Mouse (Mus musculus) midbrain, embryonic 16.5 days (tissue): Measurements from ENCODE around the gene Glis2. TPM values are rescaled to one million over a fixed set of nuclear protein-coding genes. Genes with fewer than 3 reads are reported as not detected.
"Not testable (repeated sequence)": the region's sequence is repeated elsewhere in the genome, so short reads cannot be mapped to it uniquely, and the experiment has no call there.

Experiments
- ATAC-seq: fragments of 200-750 bp; cut with Nextera tagmentation; 2 replicates; pipeline ENCODE4 v1.8.0; 2017; ENCODE audit warnings: moderate TSS enrichment
- H3K27ac ChIP-seq: fragments of 300-500 bp; sonication (generic); 2 replicates; pipeline ENCODE4 v1.5.1; 2014; ENCODE audit warnings: mild to moderate bottlenecking, low read length, mixed read lengths
- H3K27me3 ChIP-seq: fragments of 300-500 bp; sonication (generic); 2 replicates; pipeline ENCODE4 v1.6.1; 2014; ENCODE audit warnings: low read depth, low read length, mixed read lengths; ENCODE audit not compliant: control insufficient read depth, insufficient read depth
- H3K36me3 ChIP-seq: fragments of 300-500 bp; sonication (generic); 2 replicates; pipeline ENCODE4 v1.6.1; 2014; ENCODE audit warnings: mild to moderate bottlenecking, low read length, moderate library complexity, mixed read lengths; ENCODE audit not compliant: control insufficient read depth, insufficient read depth
- H3K4me1 ChIP-seq: fragments of 300-500 bp; sonication (generic); 2 replicates; pipeline ENCODE4 v1.6.1; 2014; ENCODE audit warnings: mild to moderate bottlenecking, low read length, mixed read lengths; ENCODE audit not compliant: control insufficient read depth, insufficient read depth
- H3K4me2 ChIP-seq: fragments of 300-500 bp; sonication (generic); 2 replicates; pipeline ENCODE4 v1.6.1; 2014; ENCODE audit warnings: mild to moderate bottlenecking, low read length, mixed read lengths
- H3K4me3 ChIP-seq: fragments of 300-500 bp; sonication (generic); 2 replicates; pipeline ENCODE4 v1.5.1; 2014; ENCODE audit warnings: low read depth, mild to moderate bottlenecking, low read length, moderate library complexity, mixed read lengths
- H3K9ac ChIP-seq: fragments of 300-500 bp; sonication (generic); 2 replicates; pipeline ENCODE4 v1.6.1; 2014; ENCODE audit warnings: low read depth, low read length, mixed read lengths
- H3K9me3 ChIP-seq: fragments of 300-500 bp; sonication (generic); replicated peaks from 2 replicates; pipeline ENCODE4 v1.6.1; 2014; ENCODE audit warnings: mild to moderate bottlenecking, low read length, mixed read lengths; ENCODE audit not compliant: control insufficient read depth, poor library complexity, severe bottlenecking
- WGBS: fragments of 180-500 bp; shearing (Covaris S2); extraction: QIAGEN DNeasy Blood & Tissue Kit; methylation state at CpG from one replicate; pipeline ENCODE4 v1.1.7; 2014; 5-methylcytosine and 5-hydroxymethylcytosine counted together
- polyA plus RNA-seq: library from polyadenylated mRNA; unstranded; fragments of >200 nt; fragmentation: Nextera tagmentation; extraction: Ambion mirVana; gene quantifications from 2 replicates; pipeline ENCODE4 v1.2.1, GENCODE M21; 2015

Glis2 gene
- polyA plus RNA-seq, 1 experiment from 2014 or later, result 13.0 TPM

DNA sequence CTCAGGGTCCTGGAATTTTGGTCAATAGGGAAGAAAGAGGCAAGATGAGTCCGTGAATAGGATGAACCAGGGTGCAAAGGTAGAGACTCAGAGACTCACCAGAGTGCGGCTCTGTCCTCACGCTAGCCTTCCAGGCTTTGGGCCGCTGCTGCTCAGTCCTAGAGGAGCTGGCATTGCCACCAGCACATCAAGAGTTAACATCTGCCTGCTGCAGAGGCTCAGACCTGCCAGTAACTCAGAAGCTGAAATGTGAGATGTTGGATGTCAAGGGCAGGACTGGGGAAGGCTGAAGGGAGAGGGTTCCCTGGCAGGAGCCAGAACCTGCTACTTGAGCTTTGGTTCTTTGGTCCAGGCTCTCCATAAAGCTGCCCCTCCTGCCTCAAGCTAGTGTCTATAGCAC is 23.8 kb upstream of the Glis2 start:
- WGBS, result 70% methylated on average over 4 of the region's 4 CpGs
- Histone ChIP-seq H3K27ac (no peak overlapping the region), H3K9ac (no peak overlapping the region), H3K36me3 (no peaks in the 10 kb centered on the region), H3K4me2 (no peak overlapping the region), H3K4me3 (no peak overlapping the region), H3K4me1 (no peaks in the 10 kb centered on the region), H3K27me3 (no peaks in the 10 kb centered on the region), H3K9me3 (no peaks in the 10 kb centered on the region)
- ATAC-seq, result no peak

DNA sequence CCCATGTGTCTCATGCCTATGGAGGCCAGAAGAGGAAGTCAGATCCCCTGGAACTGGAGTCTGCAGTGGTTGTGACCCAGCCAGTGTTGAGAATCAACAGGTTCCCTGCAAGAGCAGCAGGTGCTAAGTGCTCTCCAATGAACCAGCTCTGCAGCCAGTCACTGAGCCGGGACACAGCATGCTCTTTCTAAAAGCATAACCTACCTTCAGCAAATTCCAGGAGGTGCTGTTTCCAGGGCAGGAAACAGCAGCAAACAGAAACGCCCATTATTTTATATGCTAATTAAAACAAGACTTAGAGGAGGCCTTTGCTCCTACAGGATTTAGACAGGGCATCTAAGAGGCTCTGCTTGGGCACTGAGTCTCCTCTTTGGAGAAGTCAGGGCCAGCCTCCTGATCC is 18.5 kb upstream of the Glis2 start:
- Histone ChIP-seq H3K27me3 (no peaks in the 10 kb centered on the region), H3K9me3 (no peaks in the 10 kb centered on the region), H3K4me1 (no peaks in the 10 kb centered on the region), H3K4me3 (no peak overlapping the region), H3K9ac (no peak overlapping the region), H3K4me2 (no peak overlapping the region), H3K36me3 (no peaks in the 10 kb centered on the region), H3K27ac (no peak overlapping the region)
- no peak for ATAC-seq
- WGBS, result 53% methylated on average over 2 of the region's 2 CpGs

DNA sequence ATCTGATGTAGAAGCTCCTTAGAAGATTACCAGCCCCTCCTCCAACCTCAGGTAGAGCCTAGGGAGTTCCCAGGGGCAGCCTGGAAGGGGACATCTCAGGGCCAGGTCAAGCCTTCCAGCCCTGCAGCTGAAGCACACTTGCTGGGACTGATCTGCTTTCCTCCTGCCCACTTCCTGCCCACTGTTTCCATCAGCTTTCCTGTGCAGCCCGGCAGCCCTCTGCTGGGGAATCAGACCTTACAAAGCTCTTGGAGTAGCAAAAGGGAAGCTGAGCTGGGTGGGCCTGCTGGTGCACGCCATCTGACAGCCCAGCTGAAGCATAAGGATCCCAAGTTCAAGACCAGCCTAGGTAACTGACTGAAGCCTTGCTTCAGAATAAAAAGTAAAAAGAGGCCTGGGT is 17.6 kb upstream of the Glis2 start:
- Histone ChIP-seq H3K9ac (no peak overlapping the region), H3K27ac (no peak overlapping the region), H3K36me3 (no peaks in the 10 kb centered on the region), H3K9me3 (no peaks in the 10 kb centered on the region), H3K4me2 (no peak overlapping the region), H3K27me3 (no peaks in the 10 kb centered on the region), H3K4me3 (no peak overlapping the region), H3K4me1 (no peaks in the 10 kb centered on the region)
- 53% methylated on average over 2 of the region's 2 CpGs for WGBS
- ATAC-seq, result no peak

DNA sequence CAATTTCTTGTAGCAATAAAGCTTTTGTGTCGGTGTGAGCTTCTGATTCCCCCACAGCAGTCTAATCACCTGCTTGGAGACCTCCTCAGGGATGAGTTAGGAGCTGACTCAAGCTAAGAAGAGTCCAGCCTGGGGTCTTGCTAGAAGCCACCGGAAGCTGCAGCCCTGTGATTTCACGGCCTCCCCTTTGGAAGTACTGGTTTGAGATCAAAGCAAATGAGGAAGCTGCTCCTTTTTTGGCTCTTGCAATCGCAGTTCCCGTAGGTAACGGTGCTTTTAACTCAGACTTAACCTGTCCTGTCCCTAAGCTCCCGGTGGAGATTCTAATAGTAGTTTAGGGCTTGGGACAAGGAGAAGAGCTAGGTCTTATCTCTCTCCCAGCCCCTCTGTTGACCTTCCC is 15.9 kb upstream of the Glis2 start:
- H3K4me2 ChIP-seq, result no peak overlapping the region
- H3K9ac ChIP-seq, result no peak overlapping the region
- no peaks in the 10 kb centered on the region for H3K27me3 ChIP-seq
- H3K36me3 ChIP-seq, result no peaks in the 10 kb centered on the region
- no peak for ATAC-seq
- no peaks in the 10 kb centered on the region for H3K9me3 ChIP-seq
- no peaks in the 10 kb centered on the region for H3K4me1 ChIP-seq
- no peak overlapping the region for H3K27ac ChIP-seq
- H3K4me3 ChIP-seq, result no peak overlapping the region
- WGBS, result 82% methylated on average over 7 of the region's 7 CpGs

DNA sequence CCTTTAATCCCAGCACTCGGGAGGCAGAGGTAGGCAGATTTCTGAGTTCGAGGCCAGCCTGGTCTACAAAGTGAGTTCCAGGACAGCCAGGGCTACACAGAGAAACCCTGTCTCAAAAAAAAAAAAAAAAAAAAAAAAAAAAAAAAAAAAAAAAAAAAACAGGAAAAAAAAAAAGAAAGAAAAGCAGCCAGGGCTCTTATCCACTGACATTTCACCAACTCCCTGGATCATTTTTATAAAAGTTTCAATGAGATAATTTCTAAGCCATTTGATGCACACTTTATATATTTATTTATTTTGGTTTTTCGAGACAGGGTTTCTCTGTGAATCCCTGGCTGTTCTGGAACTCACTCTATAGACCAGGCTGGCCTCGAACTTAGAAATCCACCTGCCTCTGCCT is 13.3 kb upstream of the Glis2 start:
- H3K4me2 ChIP-seq, H3K27ac ChIP-seq, H3K4me3 ChIP-seq, H3K36me3 ChIP-seq, H3K9me3 ChIP-seq, H3K4me1 ChIP-seq, H3K9ac ChIP-seq, ATAC-seq, H3K27me3 ChIP-seq: not testable (repeated sequence)
- 90% methylated on average over 3 of the region's 4 CpGs for WGBS

DNA sequence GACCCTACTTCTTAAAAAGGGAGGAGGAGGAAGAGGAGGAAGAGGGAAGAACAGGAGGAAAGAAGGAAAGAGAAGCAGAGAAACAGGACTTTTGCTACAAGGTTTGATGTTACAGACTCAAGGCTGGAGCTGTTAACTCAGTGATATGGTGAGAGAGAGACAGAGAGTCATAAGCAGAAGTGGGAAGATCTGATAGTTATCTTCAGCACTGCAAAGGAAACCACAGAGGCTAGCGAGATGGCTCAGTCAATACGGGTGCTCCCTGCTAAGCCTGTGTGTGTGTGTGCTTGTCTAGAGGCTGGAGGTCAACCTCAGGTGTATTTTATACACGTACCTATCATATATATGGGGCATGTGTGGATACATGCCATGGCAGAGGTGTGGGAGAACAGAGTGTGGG is 10.7 kb upstream of the Glis2 start:
- ATAC-seq, result no peak
- no peaks in the 10 kb centered on the region for H3K36me3 ChIP-seq
- 88% methylated on average over 3 of the region's 3 CpGs for WGBS

DNA sequence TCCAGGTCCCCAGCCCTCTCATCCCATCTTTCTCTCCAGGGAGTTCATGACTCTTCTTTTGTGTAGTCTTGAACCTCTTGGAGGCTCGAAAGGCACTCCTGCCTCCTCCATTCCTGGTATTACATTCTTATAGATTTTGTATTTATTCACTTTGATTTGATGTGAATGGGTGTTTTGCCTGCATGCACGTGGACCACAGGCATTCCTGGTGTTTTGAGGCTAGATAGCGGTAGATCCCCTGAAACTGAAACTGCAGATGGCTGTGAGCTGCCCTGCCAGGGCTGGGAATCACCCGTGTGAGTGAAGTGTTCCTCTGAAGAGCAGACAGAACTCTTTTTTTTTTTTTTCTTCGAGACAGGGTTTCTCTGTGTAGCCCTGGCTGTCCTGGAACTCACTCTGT is 10.1 kb upstream of the Glis2 start:
- Histone ChIP-seq H3K9ac (no peak overlapping the region), H3K27me3 (no peaks in the 10 kb centered on the region), H3K4me2 (no peak overlapping the region), H3K27ac (no peak overlapping the region), H3K4me3 (no peak overlapping the region), H3K36me3 (no peaks in the 10 kb centered on the region), H3K9me3 (no peaks in the 10 kb centered on the region), H3K4me1 (peaks cover 5% of the 10 kb centered on the region)
- ATAC-seq, result no peak
- WGBS, result 81% methylated on average over 5 of the region's 5 CpGs

More for the DNA sequence above, 10.7 kb upstream of the Glis2 start:
- Histone ChIP-seq H3K4me1 (peaks cover 5% of the 10 kb centered on the region), H3K27me3 (no peaks in the 10 kb centered on the region), H3K9ac (no peak overlapping the region), H3K4me2 (no peak overlapping the region), H3K9me3 (no peaks in the 10 kb centered on the region), H3K4me3 (no peak overlapping the region), H3K27ac (no peak overlapping the region)

DNA sequence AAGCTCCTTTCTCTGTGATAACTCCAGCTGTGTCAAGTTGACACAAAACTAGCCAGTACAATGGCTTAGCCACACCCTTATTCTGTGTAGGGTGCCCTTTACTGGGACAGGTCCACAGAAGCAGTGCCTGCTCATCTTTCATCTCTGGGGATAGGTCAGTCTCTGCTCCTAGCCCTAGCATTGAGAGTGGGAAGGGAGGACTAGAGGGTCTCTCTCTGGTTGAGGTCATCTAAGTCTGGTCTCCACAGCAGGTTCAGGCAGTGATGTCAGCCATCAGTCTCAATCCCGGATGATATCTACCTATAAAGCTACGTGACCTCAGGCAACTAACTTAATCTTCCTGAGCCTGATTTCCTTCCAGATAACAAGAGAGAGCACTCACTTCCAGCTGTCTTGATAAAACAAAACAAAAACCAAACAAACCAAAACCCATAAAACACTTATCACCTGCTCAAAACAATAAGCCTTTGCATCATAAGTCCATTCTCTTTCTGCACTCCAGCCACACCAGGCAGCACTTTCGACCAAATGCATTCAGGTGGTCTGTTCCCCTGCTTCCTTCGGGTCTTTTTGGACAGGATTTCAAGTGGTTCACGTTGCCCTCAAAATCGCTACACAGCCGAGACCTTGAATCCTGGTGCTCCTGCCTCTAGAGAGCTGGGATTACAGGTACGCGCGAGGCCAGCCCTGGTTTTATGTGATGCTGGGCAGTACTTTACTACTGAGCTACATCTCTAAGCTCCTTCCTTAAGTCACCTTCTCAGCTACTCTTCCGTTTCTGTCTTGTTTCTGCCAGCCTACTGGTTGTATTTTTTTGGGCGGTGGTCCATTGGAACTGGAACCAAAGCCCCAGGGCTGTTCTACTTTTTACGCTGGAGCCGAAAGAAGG is 8.6 kb upstream of the Glis2 start:
- Histone ChIP-seq H3K4me2 (peak overlapping the region; percentile 70), H3K36me3 (no peaks in the 10 kb centered on the region), H3K27ac (peak overlapping the region; percentile 66), H3K9me3 (no peaks in the 10 kb centered on the region), H3K4me1 (peaks cover 5% of the 10 kb centered on the region), H3K9ac (peak overlapping the region; percentile 70), H3K4me3 (peak overlapping the region; percentile 58), H3K27me3 (no peaks in the 10 kb centered on the region)
- peak; percentile 73 for ATAC-seq
- WGBS, result 9% methylated on average over 14 of the region's 14 CpGs

DNA sequence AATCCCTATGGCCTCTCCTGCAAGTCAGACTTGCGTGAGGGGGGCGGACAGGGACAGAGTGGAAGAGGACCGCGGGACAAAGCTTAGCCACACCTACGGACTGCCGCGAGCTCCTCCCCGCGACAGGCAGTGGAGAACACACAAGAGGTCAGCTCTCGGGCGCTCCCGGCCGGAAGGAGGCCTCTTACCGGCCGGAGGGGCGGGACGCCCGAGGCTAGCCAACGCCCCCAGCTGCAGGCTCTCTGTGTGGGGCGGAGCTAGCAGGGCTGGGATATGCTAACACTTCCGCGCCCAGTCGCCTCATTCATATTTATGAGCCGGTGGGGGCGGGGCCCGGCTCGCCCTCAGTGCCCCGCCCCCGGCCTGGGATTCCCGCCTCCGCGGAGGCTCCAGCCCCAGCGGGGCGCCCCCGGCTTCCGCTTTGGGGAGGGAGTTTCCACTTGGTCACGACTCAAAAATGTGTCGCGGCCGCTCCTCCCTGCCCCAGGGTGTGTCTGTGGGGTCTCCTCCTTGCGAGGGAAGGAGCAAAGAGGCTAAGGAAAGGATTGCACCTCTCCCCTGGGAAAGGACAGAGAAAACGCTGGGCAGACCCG is 7.9 kb upstream of the Glis2 start:
- WGBS, result under 1% methylated on average over 35 of the region's 43 CpGs
- no peaks in the 10 kb centered on the region for H3K27me3 ChIP-seq

More for the DNA sequence above, 7.9 kb upstream of the Glis2 start:
- Histone ChIP-seq H3K4me1 (peaks cover 5% of the 10 kb centered on the region), H3K4me2 (peak overlapping the region; percentile 70), H3K36me3 (no peaks in the 10 kb centered on the region), H3K27ac (peak overlapping the region; percentile 66), H3K9ac (peak overlapping the region; percentile 70), H3K4me3 (peak overlapping the region; percentile 58), H3K9me3 (no peaks in the 10 kb centered on the region)
- peak; percentile 94 for ATAC-seq
